Mouse (Mus musculus): Measurements from ENCODE around the gene Arhgef17.

DNA sequence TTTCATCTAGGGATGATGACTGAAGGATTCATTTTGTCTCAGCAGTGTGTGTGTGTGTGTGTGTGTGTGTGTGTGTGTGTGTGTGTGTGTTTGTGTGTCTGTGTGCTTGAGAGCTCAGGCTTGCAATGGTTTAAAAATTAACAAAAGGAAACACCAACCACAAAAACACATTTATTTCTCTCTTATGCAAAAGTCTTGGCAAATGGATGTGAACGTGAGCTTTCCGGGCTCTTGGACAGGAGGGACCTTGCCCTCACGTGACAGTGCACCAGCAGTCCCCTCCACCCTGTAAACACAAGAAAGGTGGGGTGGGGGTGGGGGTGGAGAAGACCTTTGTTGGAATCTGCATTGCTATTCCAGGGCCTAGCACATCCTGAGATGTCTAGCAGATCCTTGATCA, 5.6 kb upstream of the Arhgef17 start:
- no peak for TF ChIP-seq POLR2A (IDR thresholded peaks at IDR 0.05; ENCODE audit: insufficient read depth, low read depth, low read length)
- no peak for TF ChIP-seq CTCF (IDR thresholded peaks at IDR 0.05; ENCODE audit: insufficient read depth, low read depth, low read length)

All from olfactory bulb, adult 2 months (tissue).